Mouse (Mus musculus): ENCODE results near the gene Man1a. TPM values are rescaled to one million over a fixed set of nuclear protein-coding genes. Genes with fewer than 3 reads are reported as not detected.

The Man1a gene
- polyA plus RNA-seq, 1 experiment: 9.8 TPM

DNA sequence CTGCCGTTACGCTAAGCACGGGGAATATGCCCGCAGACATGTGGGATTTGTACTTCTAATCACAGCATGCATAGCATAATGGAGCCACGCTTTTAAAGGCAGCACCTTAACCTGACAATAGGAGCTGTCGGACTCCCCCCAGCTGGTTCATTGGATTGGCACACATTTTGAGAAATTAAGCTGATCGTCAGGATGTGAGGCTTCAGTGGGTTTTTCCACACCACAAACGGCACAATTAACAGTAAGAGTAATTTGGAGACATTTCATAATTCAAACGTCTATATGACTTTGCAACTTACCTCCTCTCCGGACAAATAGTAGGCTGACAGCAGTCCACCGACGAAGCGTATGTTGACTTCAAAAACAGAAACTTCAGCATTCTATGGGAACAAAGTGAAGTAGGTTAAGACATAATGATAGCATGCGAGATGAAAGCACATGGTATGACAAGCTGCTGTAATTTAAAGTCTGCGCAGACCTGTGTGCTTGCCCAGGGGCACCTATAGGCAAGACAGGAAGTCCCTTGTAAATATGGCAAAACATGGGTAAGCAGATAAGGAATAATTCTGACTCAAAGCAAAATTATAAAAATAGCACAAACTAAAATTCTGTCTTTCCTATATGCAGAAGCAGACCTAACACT, 62.2 kb downstream of the Man1a start:
- H3K4me1 ChIP-seq (ENCODE audit: control insufficient read depth, insufficient read depth, insufficient read length, low read length): no peaks in the 10 kb centered on the region
- H3K27ac ChIP-seq (replicated peaks; ENCODE audit: low read depth, low read length): no peak overlapping the region

DNA sequence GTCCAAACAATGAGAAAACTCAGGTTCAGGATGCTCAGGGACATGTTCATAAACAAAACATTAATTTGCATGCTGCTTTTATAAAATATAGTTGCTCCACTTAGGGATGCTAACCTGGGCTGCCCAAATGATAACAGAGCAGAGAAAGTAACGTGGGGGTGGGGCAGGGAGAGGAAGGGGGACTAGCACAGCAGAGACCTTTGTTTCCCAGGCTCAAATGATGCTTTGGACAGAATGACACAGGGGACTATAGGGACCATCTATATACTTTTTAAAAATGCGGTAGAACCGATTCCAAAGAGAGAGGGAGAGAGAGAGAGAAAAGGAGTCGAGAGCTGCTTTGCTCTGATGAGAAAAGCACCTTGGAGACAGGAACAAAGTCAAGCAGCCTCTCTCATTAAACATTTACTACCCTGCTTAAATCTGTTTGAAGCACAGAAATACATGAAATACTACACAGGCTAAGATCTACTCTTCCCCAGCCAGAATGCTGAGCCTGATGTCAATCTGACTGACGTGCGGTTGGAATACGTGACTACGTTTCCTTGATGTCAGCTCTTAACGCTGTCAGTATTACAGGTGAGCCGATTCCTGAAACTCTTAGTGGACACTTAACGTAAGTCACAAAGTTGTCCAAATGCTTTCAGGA, 63.1 kb downstream of the Man1a start:
- Histone ChIP-seq H3K4me1 (ENCODE audit: control insufficient read depth, insufficient read depth, insufficient read length, low read length) (no peaks in the 10 kb centered on the region), H3K27ac (replicated peaks; ENCODE audit: low read depth, low read length) (no peak overlapping the region), H3K4me3 (ENCODE audit: insufficient read depth, low read depth, low read length) (no peak overlapping the region)

More for the DNA sequence above, 62.2 kb downstream of the Man1a start:
- no peak overlapping the region for H3K4me3 ChIP-seq (ENCODE audit: insufficient read depth, low read depth, low read length)

DNA sequence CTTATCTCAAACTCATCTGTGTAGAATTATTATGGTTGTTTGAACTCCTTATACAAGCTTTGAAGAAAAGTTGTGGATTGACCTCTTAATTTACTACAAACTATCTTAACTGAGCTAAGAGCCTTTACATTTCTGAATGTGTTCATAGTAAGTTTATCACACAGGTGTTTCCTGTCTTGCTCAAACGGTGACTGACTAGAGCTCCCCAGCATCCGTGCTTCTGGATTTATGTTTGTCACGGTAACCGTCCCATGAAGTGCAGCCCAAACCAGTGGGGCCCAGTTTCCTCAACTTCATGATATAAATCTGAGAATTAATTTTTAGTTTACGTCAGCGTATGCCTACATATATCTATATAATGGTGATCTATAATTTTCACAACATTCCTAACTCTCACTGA, 67.3 kb downstream of the Man1a start:
- Histone ChIP-seq H3K4me3 (ENCODE audit: insufficient read depth, low read depth, low read length) (no peak overlapping the region), H3K4me1 (ENCODE audit: control insufficient read depth, insufficient read depth, insufficient read length, low read length) (no peaks in the 10 kb centered on the region)

DNA sequence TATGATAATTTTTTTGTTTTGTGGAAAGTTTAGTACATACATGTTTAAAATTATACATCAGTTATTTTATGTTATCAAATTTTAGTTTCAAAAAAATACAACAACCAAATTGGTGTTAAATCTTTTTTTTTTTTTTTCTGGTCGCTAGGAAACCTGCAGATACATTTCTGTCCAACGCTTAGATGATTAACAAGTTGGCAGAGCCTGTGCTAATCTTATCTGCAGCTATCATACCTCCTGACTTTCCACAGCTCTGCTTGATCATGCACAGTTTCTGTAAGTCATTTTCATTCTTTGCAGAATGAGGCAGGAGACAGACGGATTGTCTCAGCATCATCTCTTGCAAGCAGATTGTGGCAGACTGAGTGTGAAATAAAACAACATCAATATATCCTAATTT, 69.5 kb downstream of the Man1a start:
- no peaks in the 10 kb centered on the region for H3K4me1 ChIP-seq (ENCODE audit: control insufficient read depth, insufficient read depth, insufficient read length, low read length)
- no peak overlapping the region for H3K4me3 ChIP-seq (ENCODE audit: insufficient read depth, low read depth, low read length)
- H3K27ac ChIP-seq (replicated peaks; ENCODE audit: low read depth, low read length): no peak overlapping the region

More for the DNA sequence above, 67.3 kb downstream of the Man1a start:
- no peak overlapping the region for H3K27ac ChIP-seq (replicated peaks; ENCODE audit: low read depth, low read length)

DNA sequence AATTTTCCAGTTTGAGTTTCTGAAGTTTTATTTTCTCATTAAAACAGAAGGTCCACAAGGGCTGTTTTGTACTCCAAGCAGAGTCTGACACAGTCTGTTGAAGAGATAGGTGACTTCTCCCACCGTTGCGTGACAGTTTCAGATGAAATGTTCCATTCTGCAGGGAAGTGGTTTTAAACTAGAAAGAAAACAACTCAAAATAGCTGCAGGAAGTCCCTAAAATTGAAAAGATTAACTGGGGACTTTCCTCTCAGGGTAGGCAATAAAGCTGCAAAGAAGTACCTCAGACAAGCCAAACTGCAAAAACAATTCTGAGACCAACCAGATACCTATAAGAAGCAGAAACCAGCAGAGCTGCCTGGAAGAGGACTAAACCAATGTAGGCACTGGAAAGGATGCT, 70.6 kb downstream of the Man1a start:
- Histone ChIP-seq H3K27ac (replicated peaks; ENCODE audit: low read depth, low read length) (no peak overlapping the region), H3K4me1 (ENCODE audit: control insufficient read depth, insufficient read depth, insufficient read length, low read length) (no peaks in the 10 kb centered on the region), H3K4me3 (ENCODE audit: insufficient read depth, low read depth, low read length) (no peak overlapping the region)

DNA sequence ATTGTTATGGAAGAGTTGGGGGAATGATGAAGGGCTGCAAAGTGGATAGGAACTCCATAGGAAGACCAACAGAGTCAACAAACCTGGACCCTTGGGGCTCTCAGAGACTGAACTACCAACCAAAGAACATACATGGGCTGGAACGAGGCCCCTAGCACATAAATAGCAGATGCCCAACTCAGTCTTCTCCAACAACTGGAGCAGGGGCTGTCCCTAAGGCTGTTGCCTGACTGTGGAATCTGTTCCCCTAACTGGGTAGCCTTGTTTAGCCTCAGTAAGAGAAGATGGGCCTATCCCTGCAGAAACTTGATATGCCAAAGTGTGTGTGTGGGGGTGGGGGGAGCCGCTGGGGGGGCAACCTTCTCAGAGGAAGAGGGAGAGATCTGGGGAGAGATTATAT, 73.5 kb downstream of the Man1a start:
- Histone ChIP-seq H3K4me1 (ENCODE audit: control insufficient read depth, insufficient read depth, insufficient read length, low read length) (no peaks in the 10 kb centered on the region), H3K4me3 (ENCODE audit: insufficient read depth, low read depth, low read length) (no peak overlapping the region), H3K27ac (replicated peaks; ENCODE audit: low read depth, low read length) (no peak overlapping the region)

DNA sequence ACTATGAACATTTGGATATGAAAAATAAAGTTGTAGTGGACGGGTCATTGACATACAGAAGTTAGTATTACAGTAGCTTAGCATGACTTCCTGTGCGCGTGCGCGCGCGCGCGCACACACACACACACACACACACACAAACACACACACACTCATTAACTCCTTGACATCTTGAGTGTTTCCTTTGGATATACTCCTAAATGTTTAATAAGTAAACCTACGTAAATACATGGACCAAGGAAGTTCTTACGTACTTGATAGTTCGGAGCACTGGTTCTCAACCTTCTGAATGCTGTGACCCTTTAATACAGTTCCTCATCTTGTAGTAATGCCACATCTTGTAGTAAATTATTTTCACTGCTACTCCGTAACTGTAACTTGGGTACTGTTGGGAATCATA, 79.1 kb downstream of the Man1a start:
- Histone ChIP-seq H3K27ac (replicated peaks; ENCODE audit: low read depth, low read length) (no peak overlapping the region), H3K4me3 (ENCODE audit: insufficient read depth, low read depth, low read length) (no peak overlapping the region), H3K4me1 (ENCODE audit: control insufficient read depth, insufficient read depth, insufficient read length, low read length) (no peaks in the 10 kb centered on the region)

DNA sequence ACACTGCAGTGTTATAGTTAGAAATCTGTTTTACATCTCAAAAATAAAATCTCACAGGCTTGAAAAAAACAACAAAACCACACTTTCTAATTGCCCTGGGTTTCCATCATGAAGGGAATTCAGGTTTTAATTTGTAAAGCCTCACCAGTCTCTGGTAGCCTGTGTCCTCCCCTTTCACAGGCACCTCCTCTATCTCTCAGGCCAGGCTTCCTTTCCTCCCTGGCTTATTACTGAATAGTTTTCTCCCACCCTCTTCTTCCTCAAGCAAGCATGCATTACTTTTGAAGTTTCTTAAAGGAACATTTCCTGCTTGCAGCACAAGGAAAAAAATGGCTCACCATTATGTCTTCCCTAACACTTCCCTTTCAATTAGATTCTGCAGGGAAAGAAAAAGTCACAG, 80.2 kb downstream of the Man1a start:
- no peak overlapping the region for H3K27ac ChIP-seq (replicated peaks; ENCODE audit: low read depth, low read length)
- no peaks in the 10 kb centered on the region for H3K4me1 ChIP-seq (ENCODE audit: control insufficient read depth, insufficient read depth, insufficient read length, low read length)
- no peak overlapping the region for H3K4me3 ChIP-seq (ENCODE audit: insufficient read depth, low read depth, low read length)

DNA sequence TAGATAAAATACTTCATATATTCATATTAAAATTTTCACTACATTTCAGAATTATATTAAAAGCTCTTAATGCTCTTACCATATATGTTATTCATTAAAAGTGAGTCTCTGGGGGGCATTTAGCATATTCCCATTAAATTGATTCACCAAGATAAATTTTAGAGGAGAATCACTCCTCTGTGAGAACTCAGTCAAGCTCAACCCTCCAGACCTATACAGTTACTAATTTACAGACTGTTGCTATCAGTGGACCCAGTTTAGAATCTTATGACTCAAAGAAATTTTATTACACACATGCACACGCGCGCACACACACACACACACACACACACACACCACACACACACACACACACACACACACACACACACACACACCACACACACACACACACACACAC, 81.8 kb downstream of the Man1a start:
- Histone ChIP-seq H3K4me1 (ENCODE audit: control insufficient read depth, insufficient read depth, insufficient read length, low read length) (no peaks in the 10 kb centered on the region), H3K4me3 (ENCODE audit: insufficient read depth, low read depth, low read length) (no peak overlapping the region), H3K27ac (replicated peaks; ENCODE audit: low read depth, low read length) (no peak overlapping the region)

DNA sequence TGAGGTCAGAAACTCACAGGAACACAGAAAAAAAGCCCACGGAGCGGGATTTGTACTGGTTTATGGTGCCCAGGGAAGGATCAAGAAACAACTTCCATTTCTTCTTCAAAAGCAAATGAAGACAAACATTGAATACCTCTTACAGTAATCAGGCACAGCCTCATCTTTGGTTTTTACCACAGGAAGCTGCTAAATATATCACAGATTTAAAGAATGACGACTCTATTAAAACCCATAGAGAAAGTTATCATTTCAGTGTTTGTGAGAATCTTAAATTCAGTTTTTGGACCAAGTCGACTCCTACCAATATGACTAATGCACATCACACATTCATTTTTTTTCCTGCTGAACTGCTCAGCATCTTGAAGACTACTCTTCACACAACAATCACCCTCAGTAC, 86.0 kb downstream of the Man1a start:
- H3K4me1 ChIP-seq (ENCODE audit: control insufficient read depth, insufficient read depth, insufficient read length, low read length): no peaks in the 10 kb centered on the region
- no peak overlapping the region for H3K27ac ChIP-seq (replicated peaks; ENCODE audit: low read depth, low read length)
- H3K4me3 ChIP-seq (ENCODE audit: insufficient read depth, low read depth, low read length): no peak overlapping the region

DNA sequence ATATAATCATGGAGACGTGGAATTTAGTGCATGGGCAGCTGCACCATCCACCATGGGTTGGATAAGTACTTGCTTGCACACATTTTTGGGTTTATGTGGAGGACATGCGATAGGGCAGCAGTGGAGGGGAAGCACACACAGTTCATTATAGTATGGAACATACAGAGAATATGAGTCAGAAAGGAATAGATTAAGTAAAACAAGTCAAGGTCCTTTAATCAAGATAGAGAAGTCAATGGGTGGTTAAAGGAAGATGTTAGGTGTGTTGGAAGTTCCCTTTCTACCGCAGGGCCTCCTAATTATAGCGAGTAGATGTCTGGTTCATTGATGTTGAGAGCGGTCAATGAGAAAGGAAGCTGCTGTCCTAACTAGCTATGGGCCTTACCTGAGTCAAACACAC, 91.5 kb downstream of the Man1a start:
- no peak overlapping the region for H3K27ac ChIP-seq (replicated peaks; ENCODE audit: low read depth, low read length)
- H3K4me3 ChIP-seq (ENCODE audit: insufficient read depth, low read depth, low read length): no peak overlapping the region
- H3K4me1 ChIP-seq (ENCODE audit: control insufficient read depth, insufficient read depth, insufficient read length, low read length): no peaks in the 10 kb centered on the region

DNA sequence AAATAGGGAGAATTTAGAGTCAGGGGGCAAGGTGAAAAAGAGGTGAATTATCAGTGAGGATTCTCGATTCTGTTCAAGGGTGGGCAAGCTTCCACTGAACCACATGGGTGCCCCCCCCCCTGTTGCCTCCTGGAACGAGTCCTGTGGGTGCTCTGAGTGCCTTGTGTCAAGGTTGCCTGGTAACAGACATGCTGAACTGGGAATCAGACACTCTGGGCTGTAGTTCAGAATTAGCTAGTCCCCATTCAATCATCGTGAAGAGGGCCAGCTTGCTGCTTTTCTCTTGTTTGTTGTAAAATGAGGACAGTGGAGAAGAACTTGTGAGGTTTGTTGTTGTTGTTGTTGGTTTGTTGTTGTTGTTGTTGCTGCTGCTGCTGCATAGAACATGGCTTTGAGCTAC, 92.3 kb downstream of the Man1a start:
- Histone ChIP-seq H3K27ac (replicated peaks; ENCODE audit: low read depth, low read length) (no peak overlapping the region), H3K4me3 (ENCODE audit: insufficient read depth, low read depth, low read length) (no peak overlapping the region), H3K4me1 (ENCODE audit: control insufficient read depth, insufficient read depth, insufficient read length, low read length) (no peaks in the 10 kb centered on the region)

DNA sequence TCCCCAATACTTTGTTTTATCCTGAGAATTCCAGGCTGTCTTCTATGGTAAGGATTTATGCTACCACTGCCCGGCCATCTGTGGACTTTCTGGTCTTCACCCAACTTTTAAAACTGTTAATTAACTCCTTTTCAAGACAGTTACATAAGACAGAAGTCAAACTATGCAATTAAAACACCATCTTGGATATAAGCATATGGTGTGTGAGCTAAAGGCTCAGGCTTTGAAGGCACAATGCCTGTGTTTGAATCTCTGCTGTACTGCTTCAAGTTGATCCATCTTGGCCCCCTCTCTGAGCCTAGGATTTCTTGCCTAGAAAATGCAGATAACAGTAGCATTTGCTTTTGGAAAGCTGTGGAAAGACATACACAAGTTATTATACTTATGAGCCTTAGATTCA, 97.8 kb downstream of the Man1a start:
- no peak overlapping the region for H3K27ac ChIP-seq (replicated peaks; ENCODE audit: low read depth, low read length)
- no peak overlapping the region for H3K4me3 ChIP-seq (ENCODE audit: insufficient read depth, low read depth, low read length)
- H3K4me1 ChIP-seq (ENCODE audit: control insufficient read depth, insufficient read depth, insufficient read length, low read length): no peaks in the 10 kb centered on the region

DNA sequence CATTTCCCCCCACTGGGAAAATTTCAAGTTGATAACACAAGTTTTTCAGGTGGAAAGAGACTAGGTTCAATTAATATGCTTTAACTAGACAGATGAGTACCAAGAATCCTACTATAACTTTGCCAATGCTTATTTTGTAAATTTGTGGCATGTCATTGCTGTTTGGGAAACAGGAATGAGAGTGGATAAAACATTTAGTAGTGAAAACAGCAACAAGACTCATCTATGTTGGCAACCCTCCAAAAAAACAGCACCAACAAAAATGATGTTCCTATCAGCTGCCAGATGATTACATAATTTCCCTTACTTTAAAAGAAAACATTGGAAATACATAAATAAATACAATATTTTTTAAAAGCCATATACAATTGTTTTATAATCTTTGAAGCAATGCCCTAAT, 102.2 kb downstream of the Man1a start:
- Histone ChIP-seq H3K4me3 (ENCODE audit: insufficient read depth, low read depth, low read length) (no peak overlapping the region), H3K4me1 (ENCODE audit: control insufficient read depth, insufficient read depth, insufficient read length, low read length) (no peaks in the 10 kb centered on the region), H3K27ac (replicated peaks; ENCODE audit: low read depth, low read length) (no peak overlapping the region)

DNA sequence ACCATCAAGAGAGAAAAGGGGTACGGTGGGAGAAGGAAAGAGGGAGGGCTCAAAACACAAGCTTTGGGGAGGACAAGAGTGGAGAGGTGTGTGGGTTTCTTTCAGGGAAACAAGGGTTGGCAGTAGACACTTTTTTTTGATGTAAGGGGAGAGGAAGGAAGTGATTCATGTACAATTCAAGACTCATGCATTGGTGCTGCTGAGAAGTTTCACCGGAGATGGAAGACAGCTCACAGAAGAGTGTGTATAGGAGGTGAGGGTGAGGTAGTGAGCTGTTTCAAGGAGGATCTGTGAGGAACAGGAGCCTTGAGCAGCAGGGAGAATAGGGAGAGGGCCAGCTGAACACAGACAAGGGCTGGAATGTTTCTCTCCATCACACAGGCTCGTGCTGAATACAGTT, 116.7 kb downstream of the Man1a start:
- no peak overlapping the region for H3K4me3 ChIP-seq (ENCODE audit: insufficient read depth, low read depth, low read length)
- H3K27ac ChIP-seq (replicated peaks; ENCODE audit: low read depth, low read length): no peak overlapping the region

DNA sequence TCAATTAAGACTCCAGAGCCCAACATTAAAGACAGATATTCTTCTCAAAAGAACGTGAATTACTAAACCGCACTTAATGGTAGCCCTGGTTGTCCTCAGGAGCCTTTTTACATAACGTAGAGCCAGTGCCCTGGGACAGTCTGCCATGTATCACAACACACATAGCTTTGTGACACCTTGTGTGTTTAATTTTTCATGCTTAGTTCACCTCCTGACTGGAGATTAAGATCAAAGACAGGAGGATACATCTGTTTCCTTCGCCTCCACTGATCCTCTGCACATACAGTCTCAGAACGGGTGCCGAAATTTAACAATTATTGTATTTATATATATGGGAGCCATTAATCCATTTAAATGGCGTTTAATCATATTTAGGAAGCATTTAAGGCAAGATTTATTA, 134.8 kb downstream of the Man1a start:
- H3K4me1 ChIP-seq (ENCODE audit: control insufficient read depth, insufficient read depth, insufficient read length, low read length): no peaks in the 10 kb centered on the region; the same call in 1 of the 2 replicates
- H3K27ac ChIP-seq (replicated peaks; ENCODE audit: low read depth, low read length): no peak overlapping the region
- no peak overlapping the region for H3K4me3 ChIP-seq (ENCODE audit: insufficient read depth, low read depth, low read length)

More for the DNA sequence above, 116.7 kb downstream of the Man1a start:
- H3K4me1 ChIP-seq (ENCODE audit: control insufficient read depth, insufficient read depth, insufficient read length, low read length): no peaks in the 10 kb centered on the region
